Mouse (Mus musculus) left cerebral cortex, adult 8-10 months (tissue): ENCODE measurements at regions not wholly inside any gene's neighbourhood (a gene's known extent, or its start where the extent isn't known, plus 50 kb on each side); places are given as distances from the start of the nearest gene placed in this dataset.

Experiments used
- DNase-seq, 2 experiments: peaks; one replicate each; pipeline ENCODE4 v3.0.0; 2022; ENCODE audit warnings: low spot score in 2 of 2

- peak; percentile 10 to 30 for DNase-seq
Measured at GRCm38 (mm10) chrX:6261469-6261868, 59.1 kb downstream of the Bmp15 start.

GRCm38 (mm10) chrX:6258523-6258922 lies 62.0 kb downstream of the Bmp15 start:
- DNase-seq: no peak

- no peak for DNase-seq
Measured at GRCm38 (mm10) chrX:6254058-6254457, 66.5 kb downstream of the Bmp15 start.

GRCm38 (mm10) chrX:6252873-6253272 lies 67.6 kb downstream of the Bmp15 start:
- no peak for DNase-seq
